Mouse (Mus musculus) spleen, postnatal 36 days (tissue): Measurements from ENCODE around the gene Dclk1.

Experiments
- DNase-seq, 2 experiments: peaks; one replicate each; pipeline ENCODE4 v3.0.0; 2022; ENCODE audit warnings: low spot score in 2 of 2, mixed read lengths in 1 of 2

The Dclk1 gene

GRCm38 (mm10) chr3:55499298-55499697 lies 257.1 kb downstream of the Dclk1 start:
- no peak for DNase-seq

GRCm38 (mm10) chr3:55510198-55510597 lies 268.0 kb downstream of the Dclk1 start:
- DNase-seq: no peak

GRCm38 (mm10) chr3:55511658-55512057 lies 269.5 kb downstream of the Dclk1 start:
- DNase-seq: no peak

GRCm38 (mm10) chr3:55515966-55516365 lies 273.8 kb downstream of the Dclk1 start:
- no peak for DNase-seq

- DNase-seq: no peak
These were observed 275.4 kb downstream of the Dclk1 start for GRCm38 (mm10) chr3:55517454-55518014.

- DNase-seq: peak; percentile 8 to 22
These were observed 278.3 kb downstream of the Dclk1 start for GRCm38 (mm10) chr3:55520240-55521180.

GRCm38 (mm10) chr3:55521776-55522175 lies 279.6 kb downstream of the Dclk1 start:
- DNase-seq: no peak

GRCm38 (mm10) chr3:55523224-55523623 lies 281.1 kb downstream of the Dclk1 start:
- no peak for DNase-seq

- no peak for DNase-seq
These were observed 281.7 kb downstream of the Dclk1 start for GRCm38 (mm10) chr3:55523735-55524477.

- DNase-seq: no peak
These were observed 282.5 kb downstream of the Dclk1 start for GRCm38 (mm10) chr3:55524491-55525195.

GRCm38 (mm10) chr3:55526470-55526869 lies 284.3 kb downstream of the Dclk1 start:
- DNase-seq: no peak

- no peak for DNase-seq
These were observed 285.4 kb downstream of the Dclk1 start for GRCm38 (mm10) chr3:55527566-55527965.

GRCm38 (mm10) chr3:55528012-55528411 lies 285.8 kb downstream of the Dclk1 start:
- no peak for DNase-seq

- no peak for DNase-seq
These were observed 287.2 kb downstream of the Dclk1 start for GRCm38 (mm10) chr3:55529414-55529813.

GRCm38 (mm10) chr3:55531204-55532044 lies 289.3 kb downstream of the Dclk1 start:
- no peak for DNase-seq

GRCm38 (mm10) chr3:55532175-55532973 lies 290.2 kb downstream of the Dclk1 start:
- no peak for DNase-seq

- DNase-seq: no peak
These were observed 293.5 kb downstream of the Dclk1 start for GRCm38 (mm10) chr3:55535591-55536200.

- no peak for DNase-seq
These were observed 294.7 kb downstream of the Dclk1 start for GRCm38 (mm10) chr3:55536901-55537300.

GRCm38 (mm10) chr3:55537714-55538113 lies 295.6 kb downstream of the Dclk1 start:
- DNase-seq: no peak

- DNase-seq: no peak
These were observed 297.2 kb downstream of the Dclk1 start for GRCm38 (mm10) chr3:55539400-55539799.
